Mouse (Mus musculus) hindbrain, embryonic 14.5 days (tissue): ENCODE data around the gene Sirt7. TPM values are rescaled to one million over a fixed set of nuclear protein-coding genes. Genes with fewer than 3 reads are reported as not detected.
A peak's percentile ranks its signal among the peaks of the same experiment; 100 is the strongest.

Source experiments
- ATAC-seq: fragments of 200-750 bp; cut with Nextera tagmentation; 2 replicates; pipeline ENCODE4 v1.8.0; 2017; ENCODE audit warnings: moderate number of reproducible peaks, mild to moderate bottlenecking, moderate TSS enrichment, moderate library complexity; ENCODE audit not compliant: low FRiP score
- DNase-seq: peaks from one replicate; pipeline ENCODE4 v3.0.0-alpha.2; 2015; ENCODE audit warnings: low spot score
- H3K27ac ChIP-seq: fragments of 300-500 bp; sonication (generic); 2 replicates; pipeline ENCODE4 v1.5.1; 2014; ENCODE audit warnings: mild to moderate bottlenecking, moderate library complexity
- H3K27me3 ChIP-seq: fragments of 300-500 bp; sonication (generic); 2 replicates; pipeline ENCODE4 v1.6.1; 2014; ENCODE audit warnings: mild to moderate bottlenecking, low read length, mixed read lengths; ENCODE audit not compliant: control insufficient read depth, insufficient read depth
- H3K36me3 ChIP-seq: fragments of 300-500 bp; sonication (generic); replicated peaks from 2 replicates; pipeline ENCODE4 v1.6.1; 2014; ENCODE audit not compliant: control insufficient read depth, insufficient read depth
- H3K4me1 ChIP-seq: fragments of 300-500 bp; sonication (generic); replicated peaks from 2 replicates; pipeline ENCODE4 v1.6.1; 2014; ENCODE audit warnings: antibody characterized with exemption, low read length, mixed read lengths; ENCODE audit not compliant: control insufficient read depth, insufficient read depth
- H3K4me2 ChIP-seq: fragments of 300-500 bp; sonication (generic); replicated peaks from 2 replicates; pipeline ENCODE4 v1.6.1; 2014; ENCODE audit warnings: mild to moderate bottlenecking, moderate library complexity
- H3K4me3 ChIP-seq: fragments of 300-500 bp; sonication (generic); replicated peaks from 2 replicates; pipeline ENCODE4 v1.5.1; 2014; ENCODE audit warnings: mild to moderate bottlenecking, low read length
- H3K9ac ChIP-seq: fragments of 300-500 bp; sonication (generic); 2 replicates; pipeline ENCODE4 v1.6.1; 2014
- H3K9me3 ChIP-seq: fragments of 300-500 bp; sonication (generic); 2 replicates; pipeline ENCODE4 v1.6.1; 2016; ENCODE audit warnings: low read length; ENCODE audit not compliant: control insufficient read depth
- WGBS: fragments of 180-500 bp; shearing (Covaris S2); extraction: QIAGEN DNeasy Blood & Tissue Kit; methylation state at CpG from one replicate; pipeline ENCODE4 v1.1.7; 2014; 5-methylcytosine and 5-hydroxymethylcytosine counted together
- polyA plus RNA-seq: library from polyadenylated mRNA; unstranded; fragments of >200 nt; fragmentation: Nextera tagmentation; extraction: Ambion mirVana; gene quantifications from 2 replicates; pipeline ENCODE4 v1.2.1, GENCODE M21; 2014

Sirt7 gene
- polyA plus RNA-seq, 1 experiment from 2014 or later: 37.0 TPM

DNA sequence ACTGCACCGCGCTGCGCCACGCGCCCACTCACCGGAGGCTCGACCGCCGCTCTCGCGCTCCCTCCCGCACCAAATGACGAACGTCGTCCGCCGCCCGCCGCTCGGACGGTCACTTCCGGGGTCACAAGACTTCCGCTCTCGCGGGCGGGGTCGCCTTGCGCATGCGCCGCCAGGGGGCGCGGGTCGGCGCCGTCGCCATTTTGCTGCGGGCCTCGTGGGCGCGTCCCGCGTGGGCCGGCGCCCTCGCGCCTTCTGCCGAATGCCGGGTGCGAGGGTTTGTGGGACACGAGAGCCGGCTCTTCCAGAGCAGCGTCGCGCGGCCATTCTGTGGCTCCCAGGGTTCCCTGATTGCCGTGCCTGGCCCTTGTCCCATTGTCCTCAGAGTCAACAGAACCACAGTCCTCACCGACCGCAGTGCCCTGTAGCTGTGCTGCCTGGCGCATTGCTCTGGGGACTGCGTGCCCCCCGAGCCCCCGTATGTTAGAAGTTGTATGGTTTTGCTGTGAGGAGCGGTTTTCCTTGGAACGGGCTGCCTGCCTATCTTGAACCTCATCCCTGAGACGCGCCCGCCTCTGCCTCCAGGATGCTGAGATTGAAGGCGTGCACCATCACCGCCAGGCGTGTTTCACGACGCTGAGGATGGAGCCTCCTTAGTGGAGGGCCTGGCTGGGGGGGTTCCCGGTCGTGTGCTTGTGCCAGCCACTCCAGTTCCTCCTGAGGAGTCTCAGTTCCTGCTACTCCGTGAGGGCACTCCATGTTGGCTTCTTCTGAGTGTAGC lies 43.4 kb downstream of the Sirt7 start, which contains the start of gene Arhgdia:
Gene Arhgdia (minus strand): TSS at position 135 of the 778 bp plus-strand sequence.
- Histone ChIP-seq H3K9me3 (no peaks in the 10 kb centered on the region), H3K4me2 (peak within 1 kb of the TSS; percentile 91), H3K9ac (peak within 1 kb of the TSS; percentile 80), H3K4me1 (peaks cover 18% of the 10 kb centered on the region), H3K27me3 (no peaks in the 10 kb centered on the region), H3K4me3 (peak within 1 kb of the TSS; percentile 87), H3K27ac (peak within 1 kb of the TSS; percentile 94), H3K36me3 (peaks cover 56% of the 10 kb centered on the region)
- ATAC-seq (peak; percentile 65), DNase-seq (peak; percentile 89)
- 4% methylated on average over 67 of the region's 75 CpGs for WGBS

- peak overlapping the region; percentile 94 for H3K27ac ChIP-seq
- H3K27me3 ChIP-seq: no peaks in the 10 kb centered on the region
- H3K36me3 ChIP-seq: peaks cover 48% of the 10 kb centered on the region
- peaks cover 18% of the 10 kb centered on the region for H3K4me1 ChIP-seq
- whole genome bisulfite sequencing: under 1% methylated on average over 32 of the region's 44 CpGs
- H3K9me3 ChIP-seq: no peaks in the 10 kb centered on the region
- peak overlapping the region; percentile 91 for H3K4me2 ChIP-seq
- peak overlapping the region; percentile 87 for H3K4me3 ChIP-seq
- ATAC-seq: peak; percentile 13; the same call in 1 of the 2 replicates
- peak overlapping the region; percentile 80 for H3K9ac ChIP-seq
- DNase-seq: peak; percentile 49
Measured at GRCm38 (mm10) chr11:120580871-120581331, 44.1 kb downstream of the Sirt7 start.

- H3K27ac ChIP-seq: peak overlapping the region; percentile 94
- H3K27me3 ChIP-seq: no peaks in the 10 kb centered on the region
- no peak for DNase-seq
- peak overlapping the region; percentile 91 for H3K4me2 ChIP-seq
- peaks cover 41% of the 10 kb centered on the region for H3K36me3 ChIP-seq
- no peaks in the 10 kb centered on the region for H3K9me3 ChIP-seq
- ATAC-seq: no peak
- WGBS: 67% methylated on average over 7 of the region's 7 CpGs
- peak overlapping the region; percentile 87 for H3K4me3 ChIP-seq
- H3K4me1 ChIP-seq: peaks cover 18% of the 10 kb centered on the region
- peak overlapping the region; percentile 80 for H3K9ac ChIP-seq
Measured at GRCm38 (mm10) chr11:120580190-120580589, 44.9 kb downstream of the Sirt7 start.

GRCm38 (mm10) chr11:120579316-120580107 lies 45.5 kb downstream of the Sirt7 start:
- peak overlapping the region; percentile 91 for H3K4me2 ChIP-seq
- ATAC-seq: no peak
- H3K27me3 ChIP-seq: no peaks in the 10 kb centered on the region
- H3K9me3 ChIP-seq: no peaks in the 10 kb centered on the region
- H3K36me3 ChIP-seq: peaks cover 37% of the 10 kb centered on the region
- no peak overlapping the region for H3K27ac ChIP-seq
- H3K4me3 ChIP-seq: peak overlapping the region; percentile 87
- 67% methylated on average over 15 of the region's 15 CpGs for WGBS
- H3K9ac ChIP-seq: peak overlapping the region; percentile 80
- H3K4me1 ChIP-seq: peaks cover 19% of the 10 kb centered on the region
- DNase-seq: peak; percentile 86

GRCm38 (mm10) chr11:120578694-120579243 lies 46.3 kb downstream of the Sirt7 start:
- ATAC-seq (no peak), DNase-seq (no peak)
- Histone ChIP-seq H3K4me1 (peaks cover 26% of the 10 kb centered on the region), H3K4me2 (no peak overlapping the region), H3K9me3 (no peaks in the 10 kb centered on the region), H3K27me3 (no peaks in the 10 kb centered on the region), H3K36me3 (peaks cover 34% of the 10 kb centered on the region), H3K4me3 (no peak overlapping the region), H3K27ac (no peak overlapping the region), H3K9ac (0 out of 2 replicates have a peak overlapping the region, but pooled peaks have one; percentile 1)
- WGBS: 81% methylated on average over 11 of the region's 11 CpGs

DNA sequence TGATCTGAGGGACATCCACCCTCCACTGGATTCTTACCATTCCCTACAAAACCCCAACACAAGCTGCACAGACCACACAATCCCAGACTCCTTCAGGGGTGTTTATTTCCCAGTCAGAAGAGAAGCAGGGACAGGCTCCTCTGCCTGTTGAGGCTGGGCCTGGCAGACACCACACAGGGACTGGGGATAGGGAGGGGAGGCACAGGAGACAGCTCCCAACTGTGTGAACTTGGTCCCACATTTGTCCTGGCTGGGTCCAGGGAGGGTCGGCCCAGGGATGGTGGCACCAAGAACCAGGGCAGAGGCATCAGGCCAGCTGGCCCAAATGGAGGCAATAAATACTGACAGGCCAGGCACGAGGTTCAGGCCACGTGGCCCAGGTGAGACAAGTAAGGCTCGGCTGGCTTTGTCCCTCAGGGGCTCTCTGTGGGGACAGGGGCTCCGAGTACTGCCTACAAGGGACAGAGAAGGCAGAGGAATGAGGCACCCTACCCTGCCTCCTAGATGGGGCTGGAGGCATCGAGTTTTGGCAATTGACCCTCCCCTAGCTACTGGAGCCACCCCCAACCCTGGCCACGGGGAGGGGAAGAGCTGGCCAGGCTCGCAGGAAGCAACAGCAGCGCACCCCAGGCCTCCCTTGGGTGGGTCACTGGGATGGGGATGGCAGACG lies 46.9 kb downstream of the Sirt7 start:
- no peaks in the 10 kb centered on the region for H3K27me3 ChIP-seq
- no peak overlapping the region for H3K4me2 ChIP-seq
- 90% methylated on average over 10 of the region's 10 CpGs for WGBS
- no peak overlapping the region for H3K27ac ChIP-seq
- ATAC-seq (no peak), DNase-seq (no peak)
- H3K9me3 ChIP-seq: no peaks in the 10 kb centered on the region
- H3K9ac ChIP-seq: no peak overlapping the region
- H3K4me3 ChIP-seq: no peak overlapping the region
- peaks cover 33% of the 10 kb centered on the region for H3K36me3 ChIP-seq
- peaks cover 28% of the 10 kb centered on the region for H3K4me1 ChIP-seq

DNA sequence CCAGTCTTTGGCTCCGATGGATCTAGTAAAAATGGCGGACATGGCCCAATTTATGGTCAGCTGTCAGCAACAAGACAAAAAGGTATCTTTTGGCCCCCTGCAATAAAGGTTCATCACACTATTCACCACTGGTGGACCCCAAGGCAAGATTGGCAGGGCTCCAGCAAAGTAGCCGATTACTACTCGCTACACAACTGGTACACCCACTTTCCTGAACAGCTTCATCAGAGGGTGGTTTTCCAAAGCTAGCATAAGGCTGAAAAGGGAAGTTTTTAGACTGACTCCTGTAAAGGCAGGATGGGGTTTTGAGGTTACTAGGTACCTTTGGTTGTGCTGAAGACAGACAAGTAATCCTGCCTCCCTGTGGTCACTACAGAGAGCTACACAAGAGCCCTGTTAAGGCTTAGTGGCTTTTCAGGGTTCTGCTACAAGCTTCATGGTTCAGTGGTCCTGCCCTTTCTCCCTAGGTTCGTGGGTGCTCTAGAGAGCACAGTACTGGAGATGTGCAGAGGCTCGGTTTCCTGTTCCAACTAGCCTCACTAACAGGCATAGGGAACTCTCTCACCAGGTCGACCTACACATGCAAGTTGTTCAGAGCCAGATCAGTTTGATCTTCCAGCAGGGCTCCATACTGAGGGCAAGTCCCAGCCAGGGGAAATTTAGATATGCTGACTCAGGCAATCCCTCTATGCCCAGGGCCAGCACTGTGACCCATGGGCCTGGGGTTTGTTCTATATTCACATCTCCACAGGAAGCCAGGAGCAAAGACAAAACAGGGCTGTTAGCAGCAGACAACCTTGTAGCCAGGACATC lies 47.6 kb downstream of the Sirt7 start:
- no peak overlapping the region for H3K27ac ChIP-seq
- peaks cover 26% of the 10 kb centered on the region for H3K4me1 ChIP-seq
- WGBS: 86% methylated on average over 7 of the region's 7 CpGs
- H3K27me3 ChIP-seq: no peaks in the 10 kb centered on the region
- no peaks in the 10 kb centered on the region for H3K9me3 ChIP-seq
- ATAC-seq (no peak), DNase-seq (no peak)
- H3K4me2 ChIP-seq: no peak overlapping the region
- H3K9ac ChIP-seq: no peak overlapping the region
- H3K4me3 ChIP-seq: no peak overlapping the region
- peaks cover 33% of the 10 kb centered on the region for H3K36me3 ChIP-seq

GRCm38 (mm10) chr11:120576365-120576981 lies 48.6 kb downstream of the Sirt7 start:
- H3K4me3 ChIP-seq: no peak overlapping the region
- ATAC-seq: no peak
- H3K4me1 ChIP-seq: peaks cover 24% of the 10 kb centered on the region
- no peak for DNase-seq
- H3K9me3 ChIP-seq: no peaks in the 10 kb centered on the region
- no peaks in the 10 kb centered on the region for H3K27me3 ChIP-seq
- peaks cover 33% of the 10 kb centered on the region for H3K36me3 ChIP-seq
- no peak overlapping the region for H3K4me2 ChIP-seq
- no peak overlapping the region for H3K9ac ChIP-seq
- WGBS: 87% methylated on average over 3 of the region's 3 CpGs
- H3K27ac ChIP-seq: no peak overlapping the region
